In genomic region chr1:72969113-72969812, GRCm38 (mm10) we compare ENCODE assay signal across 12 mouse cellular contexts. TPM values are rescaled to one million over a fixed set of nuclear protein-coding genes. Genes with fewer than 3 reads are reported as not detected.
DNase-seq lines count a peak whose midpoint lies in the region; ATAC-seq and TF ChIP-seq lines count a peak whose summit lies in the region.
"Had no signal": no experiment of that assay in that cellular context is flagged by ENCODE, and none has a peak within 500 bp of the region (broad histone marks: within the 10 kb centered on the region; RNA-seq: fewer than 3 reads in every experiment).

No protein-coding gene starts in this region.

- H3K36me3 ChIP-seq in lung, postnatal 0 days (ENCODE audit: insufficient read depth, low read length): no peaks in the 10 kb centered on the region
- H3K36me3 ChIP-seq in heart, embryonic 15.5 days: no peaks in the 10 kb centered on the region

- peak; percentile 53 for DNase-seq in gastrocnemius, adult 2 months
- DNase-seq in gastrocnemius, postnatal 10 days: no peak
- peak; percentile 39 for DNase-seq in lung, postnatal 0 days (ENCODE audit: low spot score)
- DNase-seq in lung, postnatal 36 days: no peak
- DNase-seq in retina, embryonic 14.5 days (ENCODE audit: low spot score): peak; percentile 54
- DNase-seq in frontal cortex, postnatal 36 days (ENCODE audit: low spot score in 2 of 2): no peak
- DNase-seq: B cell, adult 2 months; cerebellum, postnatal 14 days had no signal

- no peak for TF ChIP-seq EP300 in lung, postnatal 0 days (IDR thresholded peaks at IDR 0.05)

- H3K4me2 ChIP-seq in lung, postnatal 0 days (replicated peaks; ENCODE audit: low read depth, low read length): no peak overlapping the region
- H3K4me2 ChIP-seq in heart, embryonic 15.5 days: peak overlapping the region; percentile 39

- peak; percentile 76 for ATAC-seq in lung, postnatal 0 days
- peak; percentile 92 for ATAC-seq in heart, embryonic 15.5 days (replicated peaks; ENCODE audit: insufficient number of reproducible peaks, insufficient read depth, low FRiP score, low read depth)
- no peak for ATAC-seq in megakaryocyte, adult 5-6 weeks (ENCODE audit: poor library complexity, severe bottlenecking)

- 17% methylated on average over 10 of the region's 10 CpGs for WGBS in lung, postnatal 0 days
- 8% methylated on average over 10 of the region's 10 CpGs for WGBS in heart, embryonic 15.5 days

- H3K9ac ChIP-seq in lung, postnatal 0 days (replicated peaks; ENCODE audit: low read depth): no peak overlapping the region
- no peak overlapping the region for H3K9ac ChIP-seq in heart, embryonic 15.5 days

- no peaks in the 10 kb centered on the region for H3K9me3 ChIP-seq in lung, postnatal 0 days (ENCODE audit: low read length)
- no peaks in the 10 kb centered on the region for H3K9me3 ChIP-seq in heart, embryonic 15.5 days (replicated peaks)

- H3K27me3 ChIP-seq in lung, postnatal 0 days (replicated peaks; ENCODE audit: insufficient read depth, low read length): no peaks in the 10 kb centered on the region
- H3K27me3 ChIP-seq in heart, embryonic 15.5 days: no peaks in the 10 kb centered on the region

- no peak overlapping the region for H3K4me3 ChIP-seq in gastrocnemius, adult 2 months
- H3K4me3 ChIP-seq in lung, postnatal 0 days (ENCODE audit: low read depth, low read length): no peak overlapping the region
- no peak overlapping the region for H3K4me3 ChIP-seq in heart, embryonic 15.5 days

- H3K27ac ChIP-seq in gastrocnemius, adult 2 months: peak overlapping the region; percentile 69
- H3K27ac ChIP-seq in lung, postnatal 0 days (ENCODE audit: low read length): no peak overlapping the region
- H3K27ac ChIP-seq in heart, embryonic 15.5 days: peak overlapping the region; percentile 74

- H3K4me1 ChIP-seq in lung, postnatal 0 days (ENCODE audit: insufficient read depth, low read depth, low read length): no peaks in the 10 kb centered on the region
- peaks cover 21% of the 10 kb centered on the region for H3K4me1 ChIP-seq in heart, embryonic 15.5 days (replicated peaks)

- intact Hi-C loops in gastrocnemius, adult 2 months (cut with DNase I): loop anchor here (2.0 to 5.0 kb wide), 3 partner anchors 70 to 278 kb away; no protein-coding TSS in a partner anchor

- TF ChIP-seq CTCF in gastrocnemius, adult 2 months (IDR thresholded peaks at IDR 0.05): no peak
- no peak for TF ChIP-seq CTCF in lung, postnatal 0 days (IDR thresholded peaks at IDR 0.05)

RNA-seq across cellular contexts. Expression of gene Tnp1, which starts 46.4 kb away (rescaled TPM):
- not detected for total RNA-seq in gastrocnemius, adult 2 months (2021)
- total RNA-seq in gastrocnemius, postnatal 10 days (2021): not detected
- not detected in 2 replicates for polyA plus RNA-seq in lung, postnatal 0 days (2015; fragmentation: Nextera tagmentation; extraction: Ambion mirVana)
- not detected in 2 replicates for polyA plus RNA-seq in heart, embryonic 15.5 days (2015; fragmentation: Nextera tagmentation; extraction: Ambion mirVana)
- total RNA-seq in megakaryocyte, adult 5-6 weeks (2015): not detected in 2 replicates
- not detected in 2 replicates for total RNA-seq in megakaryocyte, adult 5-6 weeks (2017)
- total RNA-seq: heart, adult 18-20 months; left cerebral cortex, adult 18-20 months had no signal

Comparison
In these comparisons a context has a peak if more than half of its experiments do, and no peak if none do; other contexts are left out.
1. DNase-seq: peak in gastrocnemius, adult 2 months (single experiment), lung, postnatal 0 days (single experiment) and retina, embryonic 14.5 days (single experiment); none in gastrocnemius, postnatal 10 days (single experiment), lung, postnatal 36 days (single experiment) and frontal cortex, postnatal 36 days (0 of 2).